ENCODE assay signal across 8 mouse cellular contexts in genomic region chr4:129058207-129059092, GRCm38 (mm10). TPM values are rescaled to one million over a fixed set of nuclear protein-coding genes. Genes with fewer than 3 reads are reported as not detected.
A peak's percentile ranks its signal among the peaks of the same experiment; 100 is the strongest.
DNase-seq lines count a peak whose midpoint lies in the region; ATAC-seq and TF ChIP-seq lines count a peak whose summit lies in the region.

Rnf19b (plus strand) TSS chr4:129058271.

- under 1% methylated on average over 50 of the region's 107 CpGs for WGBS in forebrain, embryonic 11.5 days
- 1% methylated on average over 60 of the region's 107 CpGs for WGBS in heart, postnatal 0 days
- under 1% methylated on average over 93 of the region's 107 CpGs for WGBS in lung, embryonic 14.5 days
- WGBS in neural tube, embryonic 15.5 days = under 1% methylated on average over 52 of the region's 107 CpGs

- no peak for TF ChIP-seq CTCF in E14TG2a.4 (conservative IDR thresholded peaks at IDR 0.05; ENCODE audit: low read length)
- no peak for TF ChIP-seq CTCF in heart, postnatal 0 days (IDR thresholded peaks at IDR 0.05; ENCODE audit: low read depth)
- TF ChIP-seq CTCF in lung, embryonic 14.5 days (IDR thresholded peaks at IDR 0.05; ENCODE audit: low read depth) = no peak

- peak within 1 kb of the TSS; percentile 100 for H3K4me2 ChIP-seq in forebrain, embryonic 11.5 days (ENCODE audit: low read depth, low read length, severe bottlenecking)
- H3K4me2 ChIP-seq in heart, postnatal 0 days (ENCODE audit: low read depth, low read length) = peak within 1 kb of the TSS; percentile 99
- H3K4me2 ChIP-seq in lung, embryonic 14.5 days = peak within 1 kb of the TSS; percentile 100
- peak within 1 kb of the TSS; percentile 96 for H3K4me2 ChIP-seq in neural tube, embryonic 15.5 days

- peak; percentile 70 for ATAC-seq in forebrain, embryonic 11.5 days (replicated peaks; ENCODE audit: low FRiP score)
- ATAC-seq in heart, postnatal 0 days (ENCODE audit: insufficient read depth, low read depth) = peak; percentile 50; the same call in 1 of the 2 replicates
- peak; percentile 61 for ATAC-seq in lung, embryonic 14.5 days (ENCODE audit: insufficient read depth)
- peak; percentile 46 for ATAC-seq in neural tube, embryonic 15.5 days (ENCODE audit: low FRiP score)

- peak; percentile 50 for DNase-seq in brain, adult 2 months (ENCODE audit: low read depth, low spot score)
- peak; percentile 82 for DNase-seq in forebrain, embryonic 11.5 days (ENCODE audit: low spot score)
- no peak for DNase-seq in heart, postnatal 0 days (ENCODE audit: low spot score)
- peak; percentile 35 to 70 for DNase-seq in kidney, postnatal 36 days
- DNase-seq in lung, embryonic 14.5 days = peak; percentile 48
- peak; percentile 65 for DNase-seq in thymus, postnatal 14 days

- peak within 1 kb of the TSS; percentile 80 for H3K27ac ChIP-seq in forebrain, embryonic 11.5 days (ENCODE audit: low read depth, low read length)
- peak within 1 kb of the TSS; percentile 82 for H3K27ac ChIP-seq in heart, postnatal 0 days (ENCODE audit: low read depth)
- H3K27ac ChIP-seq in lung, embryonic 14.5 days (ENCODE audit: low read depth) = peak within 1 kb of the TSS; percentile 88
- H3K27ac ChIP-seq in neural tube, embryonic 15.5 days (replicated peaks) = peak within 1 kb of the TSS; percentile 94

- H3K9me3 ChIP-seq in E14TG2a.4 (ENCODE audit: low read length) = peaks cover 16% of the 10 kb centered on the region
- no peaks in the 10 kb centered on the region for H3K9me3 ChIP-seq in forebrain, embryonic 11.5 days (ENCODE audit: control insufficient read depth, low read length)
- H3K9me3 ChIP-seq in heart, postnatal 0 days (replicated peaks; ENCODE audit: control insufficient read depth, low read length) = no peaks in the 10 kb centered on the region
- H3K9me3 ChIP-seq in lung, embryonic 14.5 days (ENCODE audit: low read depth, low read length) = no peaks in the 10 kb centered on the region
- no peaks in the 10 kb centered on the region for H3K9me3 ChIP-seq in neural tube, embryonic 15.5 days (replicated peaks)

- no peaks in the 10 kb centered on the region for H3K27me3 ChIP-seq in E14TG2a.4 (ENCODE audit: insufficient read depth, low read length)
- no peaks in the 10 kb centered on the region for H3K27me3 ChIP-seq in forebrain, embryonic 11.5 days (ENCODE audit: control insufficient read depth, insufficient read depth, low read length)
- no peaks in the 10 kb centered on the region for H3K27me3 ChIP-seq in heart, postnatal 0 days (ENCODE audit: control insufficient read depth, insufficient read depth, low read length)
- H3K27me3 ChIP-seq in lung, embryonic 14.5 days (ENCODE audit: insufficient read depth, low read length) = no peaks in the 10 kb centered on the region
- H3K27me3 ChIP-seq in neural tube, embryonic 15.5 days (replicated peaks) = no peaks in the 10 kb centered on the region

- H3K4me1 ChIP-seq in E14TG2a.4 (replicated peaks; ENCODE audit: low read depth, low read length) = peaks cover 52% of the 10 kb centered on the region
- peaks cover 4% of the 10 kb centered on the region for H3K4me1 ChIP-seq in forebrain, embryonic 11.5 days (replicated peaks; ENCODE audit: control insufficient read depth, insufficient read depth, low read length)
- peaks cover 11% of the 10 kb centered on the region for H3K4me1 ChIP-seq in heart, postnatal 0 days (ENCODE audit: control insufficient read depth, insufficient read depth)
- peaks cover 5% of the 10 kb centered on the region; the same call in 1 of the 2 replicates for H3K4me1 ChIP-seq in lung, embryonic 14.5 days (ENCODE audit: insufficient read depth)
- peaks cover 27% of the 10 kb centered on the region for H3K4me1 ChIP-seq in neural tube, embryonic 15.5 days

- peak within 1 kb of the TSS; percentile 92 for H3K9ac ChIP-seq in forebrain, embryonic 11.5 days (ENCODE audit: low read length)
- H3K9ac ChIP-seq in heart, postnatal 0 days (replicated peaks; ENCODE audit: low read depth, low read length) = peak within 1 kb of the TSS; percentile 92
- H3K9ac ChIP-seq in lung, embryonic 14.5 days = peak within 1 kb of the TSS; percentile 91
- peak within 1 kb of the TSS; percentile 92 for H3K9ac ChIP-seq in neural tube, embryonic 15.5 days (replicated peaks)

- H3K36me3 ChIP-seq in E14TG2a.4 (ENCODE audit: insufficient read depth, low read length) = peaks cover 38% of the 10 kb centered on the region
- H3K36me3 ChIP-seq in forebrain, embryonic 11.5 days (ENCODE audit: control insufficient read depth, insufficient read depth, low read length) = no peaks in the 10 kb centered on the region
- no peaks in the 10 kb centered on the region for H3K36me3 ChIP-seq in heart, postnatal 0 days (replicated peaks; ENCODE audit: control insufficient read depth, insufficient read depth, low read length)
- H3K36me3 ChIP-seq in lung, embryonic 14.5 days (ENCODE audit: insufficient read depth) = no peaks in the 10 kb centered on the region
- H3K36me3 ChIP-seq in neural tube, embryonic 15.5 days = no peaks in the 10 kb centered on the region

- H3K4me3 ChIP-seq in E14TG2a.4 (replicated peaks; ENCODE audit: low read length) = peak within 1 kb of the TSS; percentile 93
- H3K4me3 ChIP-seq in forebrain, embryonic 11.5 days (ENCODE audit: low read depth, low read length) = peak within 1 kb of the TSS; percentile 88
- H3K4me3 ChIP-seq in heart, postnatal 0 days (ENCODE audit: low read depth, low read length) = peak within 1 kb of the TSS; percentile 86
- peak within 1 kb of the TSS; percentile 86 for H3K4me3 ChIP-seq in lung, embryonic 14.5 days (ENCODE audit: low read depth, low read length)
- H3K4me3 ChIP-seq in neural tube, embryonic 15.5 days (replicated peaks) = peak within 1 kb of the TSS; percentile 96

- TF ChIP-seq EP300 in heart, postnatal 0 days (IDR thresholded peaks at IDR 0.05; ENCODE audit: low read depth) = no peak

RNA-seq across cellular contexts. Expression of gene Rnf19b, which starts in this region (rescaled TPM):
- 10.1 and 12.2 TPM in 2 replicates for polyA plus RNA-seq in forebrain, embryonic 11.5 days (2014; fragmentation: Nextera tagmentation; extraction: Ambion mirVana)
- 25.6 and 46.0 TPM in 2 replicates for total RNA-seq in heart, postnatal 0 days (2014; rRNA removed; ENCODE audit: low replicate concordance)
- 5.8 and 7.2 TPM in 2 replicates for polyA plus RNA-seq in heart, postnatal 0 days (2015; fragmentation: Nextera tagmentation; extraction: Ambion mirVana)
- polyA plus RNA-seq in lung, embryonic 14.5 days (2014; fragmentation: Nextera tagmentation; extraction: Ambion mirVana) = 7.9 and 8.5 TPM in 2 replicates
- polyA plus RNA-seq in neural tube, embryonic 15.5 days (2015; fragmentation: Nextera tagmentation; extraction: Ambion mirVana) = 29.9 and 34.5 TPM in 2 replicates
